Mouse (Mus musculus): ENCODE results near the gene St6gal1. TPM values are rescaled to one million over a fixed set of nuclear protein-coding genes. Genes with fewer than 3 reads are reported as not detected.
A peak's percentile ranks its signal among the peaks of the same experiment; 100 is the strongest.

Gene St6gal1
- polyA plus RNA-seq, 1 experiment from 2014 or later: 53.8 TPM

GRCm38 (mm10) chr16:23397931-23398330 lies 173.4 kb downstream of the St6gal1 start:
- H3K4me2 ChIP-seq (replicated peaks): no peak overlapping the region
- H3K36me3 ChIP-seq: no peaks in the 10 kb centered on the region
- H3K9me3 ChIP-seq: no peaks in the 10 kb centered on the region
- H3K27me3 ChIP-seq: no peaks in the 10 kb centered on the region
- WGBS: 95% methylated on average over 5 of the region's 5 CpGs
- ATAC-seq (replicated peaks): no peak
- no peak overlapping the region for H3K4me3 ChIP-seq
- H3K27ac ChIP-seq (replicated peaks): no peak overlapping the region
- no peak overlapping the region for H3K9ac ChIP-seq (replicated peaks)
- no peaks in the 10 kb centered on the region for H3K4me1 ChIP-seq

DNA sequence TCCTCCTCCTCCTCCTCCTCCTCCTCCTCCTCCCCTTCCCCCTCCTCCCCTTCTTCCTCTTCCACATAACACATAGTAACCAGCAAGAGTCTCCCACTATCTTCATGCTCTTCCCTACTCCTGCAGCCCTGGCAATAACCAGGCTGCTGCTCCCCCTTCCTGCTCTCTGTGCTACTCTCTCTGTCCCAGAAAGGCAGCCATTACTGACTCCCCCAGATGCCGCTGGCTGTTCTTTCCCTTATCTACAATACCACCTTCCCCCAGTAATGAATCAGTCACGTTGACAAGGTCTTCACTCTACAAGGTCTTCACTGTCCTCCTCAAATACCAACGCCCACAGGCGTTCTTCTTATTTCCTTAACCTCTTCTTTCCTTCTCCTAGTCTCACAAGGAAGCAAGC lies 176.9 kb downstream of the St6gal1 start:
- Histone ChIP-seq H3K36me3 (no peaks in the 10 kb centered on the region), H3K27me3 (no peaks in the 10 kb centered on the region), H3K27ac (replicated peaks) (no peak overlapping the region), H3K4me2 (replicated peaks) (no peak overlapping the region), H3K9ac (replicated peaks) (no peak overlapping the region), H3K4me1 (no peaks in the 10 kb centered on the region), H3K9me3 (no peaks in the 10 kb centered on the region), H3K4me3 (no peak overlapping the region)
- no peak for ATAC-seq (replicated peaks)
- WGBS: 80% methylated on average over 4 of the region's 4 CpGs

DNA sequence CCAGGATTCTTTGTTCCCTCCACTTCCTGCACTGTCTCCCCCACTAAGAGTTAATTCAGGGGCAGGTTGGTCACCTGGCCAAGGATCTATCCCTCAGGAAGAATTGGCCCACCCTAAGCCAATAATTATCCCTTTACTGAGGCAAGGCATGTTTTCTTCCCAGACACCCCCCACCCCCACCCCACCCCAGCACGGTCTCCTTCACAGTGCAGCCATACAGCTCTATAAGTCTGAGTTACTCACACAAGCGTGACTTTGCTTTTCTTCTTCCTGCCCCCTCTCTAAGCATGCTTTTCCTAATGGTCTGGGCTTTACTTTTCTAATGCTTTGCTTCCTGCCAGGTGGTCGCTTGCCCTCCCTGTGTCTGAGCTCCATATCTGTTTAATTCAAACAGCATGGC lies 177.4 kb downstream of the St6gal1 start:
- Histone ChIP-seq H3K27ac (replicated peaks) (no peak overlapping the region), H3K4me2 (replicated peaks) (no peak overlapping the region), H3K4me3 (no peak overlapping the region), H3K36me3 (no peaks in the 10 kb centered on the region), H3K9me3 (no peaks in the 10 kb centered on the region), H3K27me3 (no peaks in the 10 kb centered on the region), H3K4me1 (no peaks in the 10 kb centered on the region), H3K9ac (replicated peaks) (no peak overlapping the region)
- ATAC-seq (replicated peaks): no peak
- WGBS: 76% methylated on average over 3 of the region's 3 CpGs

DNA sequence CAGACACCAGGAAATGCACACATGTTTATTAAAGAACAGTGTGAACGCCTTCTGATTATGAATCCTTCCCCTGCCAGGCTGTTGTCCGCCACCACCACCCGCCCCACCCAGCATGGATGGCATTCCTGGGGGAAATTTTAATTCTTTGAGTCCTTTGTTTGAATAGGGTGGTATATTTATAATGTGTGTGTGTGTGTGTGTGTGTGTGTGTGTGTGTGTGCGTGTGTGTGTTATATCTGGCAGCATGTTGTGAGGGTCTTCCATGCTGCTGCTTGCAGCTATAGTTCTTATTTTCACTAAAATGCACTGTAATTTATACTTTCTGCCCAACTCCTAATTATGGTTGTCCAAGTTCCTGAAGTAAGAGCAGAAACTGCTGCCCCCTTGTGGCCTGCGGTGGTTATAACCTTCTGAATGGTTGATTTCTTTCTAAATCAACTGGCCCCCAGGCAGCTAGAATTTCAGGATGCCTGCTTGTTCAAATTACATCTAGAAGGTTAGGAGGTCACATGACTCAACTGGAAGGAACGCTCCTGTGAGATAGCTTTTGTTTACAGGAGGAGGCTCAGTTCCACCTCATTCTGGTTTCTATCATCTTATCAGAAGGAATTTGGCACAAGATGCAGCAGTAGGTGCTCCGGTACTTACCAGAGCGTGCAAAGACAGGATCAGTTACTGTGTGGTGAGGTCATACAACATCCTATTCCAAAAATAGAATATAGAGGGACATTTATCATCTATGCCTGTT lies 178.6 kb downstream of the St6gal1 start:
- H3K9ac ChIP-seq (replicated peaks): no peak overlapping the region
- no peak overlapping the region for H3K4me2 ChIP-seq (replicated peaks)
- H3K4me3 ChIP-seq: no peak overlapping the region
- no peaks in the 10 kb centered on the region for H3K27me3 ChIP-seq
- 0 out of 2 replicates have a peak, but pooled peaks have one; percentile 46 for ATAC-seq (replicated peaks)
- H3K9me3 ChIP-seq: no peaks in the 10 kb centered on the region
- no peaks in the 10 kb centered on the region for H3K4me1 ChIP-seq
- WGBS: 54% methylated on average over 8 of the region's 8 CpGs
- no peaks in the 10 kb centered on the region for H3K36me3 ChIP-seq
- no peak overlapping the region for H3K27ac ChIP-seq (replicated peaks)

Other genes with a start within 250 kb of the St6gal1 start
- not detected in 2 replicates for gene Kng2, start 195.3 kb upstream of the St6gal1 start, polyA plus RNA-seq (2015; fragmentation: Nextera tagmentation; extraction: Ambion mirVana)
- 0.80 TPM in 1 of 2 replicates, not detected in the other for gene Kng1, start 166.9 kb upstream of the St6gal1 start, polyA plus RNA-seq (2015; fragmentation: Nextera tagmentation; extraction: Ambion mirVana)
- gene Eif4a2, start 117.3 kb upstream of the St6gal1 start, polyA plus RNA-seq (2015; fragmentation: Nextera tagmentation; extraction: Ambion mirVana): 338 and 359 TPM in 2 replicates
- gene Rfc4, start 97.0 kb upstream of the St6gal1 start, polyA plus RNA-seq (2015; fragmentation: Nextera tagmentation; extraction: Ambion mirVana): 71.7 and 87.2 TPM in 2 replicates
- not detected in 2 replicates for gene Adipoq, start 78.2 kb upstream of the St6gal1 start, polyA plus RNA-seq (2015; fragmentation: Nextera tagmentation; extraction: Ambion mirVana)
- gene Rtp1, start 204.4 kb downstream of the St6gal1 start, polyA plus RNA-seq (2015; fragmentation: Nextera tagmentation; extraction: Ambion mirVana): 0.05 TPM in 2 replicates

All from forebrain, embryonic 15.5 days (tissue).